Mouse (Mus musculus): ENCODE results near the gene Rap1b. TPM values are rescaled to one million over a fixed set of nuclear protein-coding genes. Genes with fewer than 3 reads are reported as not detected.

The Rap1b gene
- 81.1 and 85.5 TPM in 2 replicates for polyA plus RNA-seq (2012; rRNA removed)

DNA sequence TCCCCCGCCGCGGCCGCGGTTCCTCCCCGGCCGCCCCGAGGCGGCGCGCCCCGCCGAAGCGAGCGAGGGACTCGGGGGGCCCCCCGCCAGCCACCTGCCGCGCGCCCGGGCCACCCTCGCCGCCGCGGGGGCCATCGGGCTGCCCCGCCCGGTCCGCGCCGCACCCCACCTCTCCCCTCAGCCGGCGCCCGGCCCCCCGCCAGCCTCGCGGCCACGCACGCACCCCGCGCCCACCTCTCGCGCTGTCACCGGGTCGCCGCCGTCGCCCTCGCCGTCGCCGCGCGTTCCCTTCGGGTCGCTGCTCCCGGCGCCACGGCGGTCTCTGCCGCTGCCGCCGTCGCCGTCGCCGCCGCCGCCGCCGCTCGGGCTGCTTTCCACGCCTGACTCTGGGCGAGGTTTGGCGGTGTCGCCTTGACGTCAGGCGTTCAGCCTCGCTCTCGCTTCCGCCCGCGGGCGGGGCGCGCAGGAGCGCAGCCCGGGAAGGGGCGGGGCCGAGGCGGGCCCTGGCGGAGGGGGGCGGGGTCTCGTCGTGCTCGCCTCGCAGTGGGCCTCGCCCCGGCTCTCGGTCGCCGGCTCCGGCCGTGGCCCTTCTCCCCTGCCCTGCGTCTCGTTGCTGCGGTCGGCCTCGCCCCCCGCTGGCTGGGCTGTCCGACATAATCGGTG, at the start of gene Rap1b:
Gene Rap1b (minus strand): TSS at position 439 of the 663 bp plus-strand sequence.

DNA sequence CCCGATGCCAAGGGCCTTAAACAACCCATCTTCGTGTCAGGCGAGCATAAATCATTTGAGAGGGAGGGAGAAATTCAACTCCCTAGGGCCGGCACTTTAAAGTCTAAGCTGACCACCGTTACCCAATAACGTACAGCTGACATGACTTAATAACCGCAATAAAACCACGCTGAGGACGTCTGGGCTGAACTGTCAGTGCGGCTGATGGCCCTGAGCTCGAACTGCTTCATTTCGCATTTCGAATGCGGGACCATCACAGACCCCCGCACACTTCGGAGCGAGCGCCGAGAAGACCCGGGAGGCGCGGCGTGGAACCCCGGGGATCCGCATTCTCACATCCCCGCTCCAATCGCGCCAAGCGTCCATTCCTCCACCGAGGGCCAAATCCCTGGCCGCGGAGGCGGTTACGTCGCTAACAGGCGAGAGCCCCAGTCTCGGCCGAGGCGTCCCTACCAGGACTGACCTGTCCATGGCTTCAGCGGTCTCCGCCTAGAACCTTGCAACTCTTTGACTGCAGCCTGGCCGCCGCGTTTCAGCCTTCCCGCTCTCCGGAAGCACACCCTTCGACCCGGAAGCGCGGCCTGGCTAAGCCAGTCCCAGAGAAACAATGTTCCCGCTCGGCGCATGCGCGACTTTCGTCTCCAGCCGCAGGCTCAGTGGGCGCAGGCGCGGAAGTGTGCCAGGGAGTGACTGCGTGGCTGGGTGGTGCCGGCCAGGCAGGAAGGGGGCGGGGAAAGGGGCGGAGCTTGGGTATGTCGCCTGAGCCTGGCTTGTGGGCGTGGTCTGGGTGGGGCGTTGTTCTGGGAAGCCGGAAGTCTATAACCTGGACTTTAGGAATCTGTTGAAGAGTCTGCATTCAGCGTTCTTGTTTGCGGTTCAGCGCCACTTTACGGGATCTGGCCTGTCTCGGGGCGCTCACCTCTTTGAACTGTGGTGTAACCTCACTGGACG, 53.4 kb downstream of the Rap1b start, which contains the start of gene Nup107:
Gene Nup107 (minus strand): TSS at position 565 of the 951 bp plus-strand sequence.

Other genes starting within 250 kb of the Rap1b start
- gene Cpm, start 216.5 kb downstream of the Rap1b start, polyA plus RNA-seq (2012; rRNA removed) = 2.7 and 2.8 TPM in 2 replicates
- 58.5 and 62.0 TPM in 2 replicates for gene Mdm2, start 135.3 kb downstream of the Rap1b start, polyA plus RNA-seq (2012; rRNA removed)
- 27.9 and 28.9 TPM in 2 replicates for gene Slc35e3, start 99.7 kb downstream of the Rap1b start, polyA plus RNA-seq (2012; rRNA removed)
- 31.6 and 32.7 TPM in 2 replicates for gene Nup107, start 53.3 kb downstream of the Rap1b start, polyA plus RNA-seq (2012; rRNA removed)